Mouse (Mus musculus): Measurements from ENCODE around the gene Map3k13. TPM values are rescaled to one million over a fixed set of nuclear protein-coding genes. Genes with fewer than 3 reads are reported as not detected.
A peak's percentile ranks its signal among the peaks of the same experiment; 100 is the strongest.

Map3k13 gene
- polyA plus RNA-seq, 1 experiment, result 0.16 TPM

GRCm38 (mm10) chr16:21913347-21913746, 119.2 kb downstream of the Map3k13 start:
- TF ChIP-seq CTCF (IDR thresholded peaks at IDR 0.05; ENCODE audit: extremely low read depth, insufficient read depth, insufficient read length, insufficient replicate concordance) (no peak), POLR2A (IDR thresholded peaks at IDR 0.05; ENCODE audit: low read depth, low read length) (no peak)
- peak in 1 of 2 experiments; percentile 61 for DNase-seq (ENCODE audit: low read depth in 1 of 2, low spot score in 2 of 2)
- Histone ChIP-seq H3K4me3 (ENCODE audit: extremely low read depth, insufficient read depth, insufficient read length) (no peak overlapping the region), H3K27ac (ENCODE audit: insufficient read depth, low read length) (no peak overlapping the region), H3K27me3 (ENCODE audit: control insufficient read depth, insufficient read depth, low read length) (no peaks in the 10 kb centered on the region), H3K4me1 (ENCODE audit: control insufficient read depth, insufficient read depth, insufficient read length) (peaks cover 5% of the 10 kb centered on the region), H3K36me3 (ENCODE audit: control insufficient read depth, insufficient read depth, low read length) (no peaks in the 10 kb centered on the region)
- WGBS, result 22% methylated on average over 6 of the region's 6 CpGs

- peaks cover 5% of the 10 kb centered on the region for H3K4me1 ChIP-seq (ENCODE audit: control insufficient read depth, insufficient read depth, insufficient read length)
- H3K27ac ChIP-seq (ENCODE audit: insufficient read depth, low read length), result no peak overlapping the region
- no peak for DNase-seq (ENCODE audit: low read depth in 1 of 2, low spot score in 2 of 2)
- H3K36me3 ChIP-seq (ENCODE audit: control insufficient read depth, insufficient read depth, low read length), result no peaks in the 10 kb centered on the region
- no peak overlapping the region for H3K4me3 ChIP-seq (ENCODE audit: extremely low read depth, insufficient read depth, insufficient read length)
- WGBS, result 85% methylated on average over 7 of the region's 7 CpGs
- H3K27me3 ChIP-seq (ENCODE audit: control insufficient read depth, insufficient read depth, low read length), result no peaks in the 10 kb centered on the region
- TF ChIP-seq CTCF (IDR thresholded peaks at IDR 0.05; ENCODE audit: extremely low read depth, insufficient read depth, insufficient read length, insufficient replicate concordance), result no peak
- TF ChIP-seq POLR2A (IDR thresholded peaks at IDR 0.05; ENCODE audit: low read depth, low read length), result no peak
Observed at GRCm38 (mm10) chr16:21916681-21917080, 122.5 kb downstream of the Map3k13 start.

DNA sequence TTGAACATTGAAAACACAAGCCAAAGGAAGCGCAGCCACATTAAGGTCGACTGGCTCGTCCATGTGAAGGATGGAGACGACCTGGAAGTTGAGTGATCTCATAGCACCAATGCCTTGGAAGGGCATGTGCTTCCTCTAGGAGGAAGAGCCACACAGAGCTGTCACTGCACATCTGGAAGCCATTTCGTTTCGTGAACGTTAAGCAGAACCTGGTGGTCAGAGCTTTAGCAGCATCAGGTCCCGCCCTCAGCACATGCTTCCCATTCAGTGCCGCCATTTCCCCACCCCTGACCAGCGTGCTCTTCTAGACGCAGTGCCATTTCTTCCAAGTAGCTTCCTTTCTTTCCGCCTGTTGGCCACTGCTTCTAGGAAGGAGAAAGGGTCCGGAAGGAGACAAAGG, 134.3 kb downstream of the Map3k13 start:
- Histone ChIP-seq H3K4me1 (ENCODE audit: control insufficient read depth, insufficient read depth, insufficient read length) (no peaks in the 10 kb centered on the region), H3K4me3 (ENCODE audit: extremely low read depth, insufficient read depth, insufficient read length) (no peak overlapping the region), H3K27me3 (ENCODE audit: control insufficient read depth, insufficient read depth, low read length) (no peaks in the 10 kb centered on the region), H3K27ac (ENCODE audit: insufficient read depth, low read length) (no peak overlapping the region), H3K36me3 (ENCODE audit: control insufficient read depth, insufficient read depth, low read length) (no peaks in the 10 kb centered on the region)
- no peak for DNase-seq (ENCODE audit: low read depth in 1 of 2, low spot score in 2 of 2)
- TF ChIP-seq POLR2A (IDR thresholded peaks at IDR 0.05; ENCODE audit: low read depth, low read length), result no peak
- no peak for TF ChIP-seq CTCF (IDR thresholded peaks at IDR 0.05; ENCODE audit: extremely low read depth, insufficient read depth, insufficient read length, insufficient replicate concordance)
- WGBS, result 81% methylated on average over 13 of the region's 13 CpGs

DNA sequence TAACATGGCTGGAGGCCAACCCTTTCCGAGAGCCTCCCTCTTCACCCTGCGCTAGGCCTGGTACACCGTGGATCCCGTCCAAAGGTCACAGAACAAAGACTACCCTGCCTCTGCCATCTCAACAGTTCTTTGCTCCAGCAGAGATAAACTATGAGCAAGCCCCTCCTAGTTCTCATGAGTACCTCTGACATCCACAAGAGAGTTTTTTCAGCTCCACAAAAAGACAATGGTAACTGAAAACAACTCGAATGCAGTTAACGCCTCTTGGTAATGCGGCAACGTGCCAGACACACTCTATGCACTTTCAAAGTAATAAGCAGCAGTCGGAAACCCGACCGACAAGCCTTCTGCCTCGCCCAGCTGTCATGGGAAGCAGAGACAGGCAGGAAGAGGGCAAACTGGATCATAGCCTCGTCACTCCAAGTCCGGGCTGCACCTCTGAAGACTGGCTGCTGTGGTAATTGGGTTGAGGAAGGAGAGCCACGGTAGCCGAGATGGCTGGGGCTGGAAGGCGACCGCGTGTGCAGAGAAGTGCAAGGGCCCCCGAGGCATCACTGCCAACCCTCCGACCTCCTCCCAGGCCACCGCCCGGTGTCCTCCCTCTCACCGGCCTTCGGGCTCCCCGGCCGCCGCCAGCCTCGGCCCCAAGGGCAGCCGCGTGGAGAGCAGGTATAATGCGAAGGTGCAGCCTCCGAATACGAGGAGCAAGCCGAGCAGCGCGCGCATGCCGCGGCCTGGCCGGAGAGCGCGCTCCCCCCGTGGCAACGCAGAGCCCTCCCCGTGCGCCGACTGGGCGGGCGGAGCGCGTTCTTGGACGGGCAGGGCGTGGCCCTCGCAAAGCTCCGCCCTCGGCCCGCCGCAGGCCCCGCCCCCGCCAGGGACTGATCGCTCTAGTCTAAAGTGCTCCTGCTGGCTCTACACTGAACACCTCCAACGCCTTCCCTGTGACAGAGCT, 152.9 kb downstream of the Map3k13 start, which contains the start of gene Tmem41a:
TSS of gene Tmem41a (minus strand) at position 792 of the 955 bp plus-strand sequence.
- TF ChIP-seq POLR2A (IDR thresholded peaks at IDR 0.05; ENCODE audit: low read depth, low read length), result no peak
- no peak for TF ChIP-seq CTCF (IDR thresholded peaks at IDR 0.05; ENCODE audit: extremely low read depth, insufficient read depth, insufficient read length, insufficient replicate concordance)
- no peaks in the 10 kb centered on the region for H3K36me3 ChIP-seq (ENCODE audit: control insufficient read depth, insufficient read depth, low read length)
- peak within 1 kb of the TSS; percentile 70 for H3K4me3 ChIP-seq (ENCODE audit: extremely low read depth, insufficient read depth, insufficient read length)
- H3K27ac ChIP-seq (ENCODE audit: insufficient read depth, low read length), result no peak within 1 kb of the TSS
- peaks cover 3% of the 10 kb centered on the region; the same call in 1 of the 2 replicates for H3K4me1 ChIP-seq (ENCODE audit: control insufficient read depth, insufficient read depth, insufficient read length)
- 4% methylated on average over 63 of the region's 63 CpGs for WGBS
- H3K27me3 ChIP-seq (ENCODE audit: control insufficient read depth, insufficient read depth, low read length), result no peaks in the 10 kb centered on the region
- peak; percentile 32 to 82 for DNase-seq (ENCODE audit: low read depth in 1 of 2, low spot score in 2 of 2)

DNA sequence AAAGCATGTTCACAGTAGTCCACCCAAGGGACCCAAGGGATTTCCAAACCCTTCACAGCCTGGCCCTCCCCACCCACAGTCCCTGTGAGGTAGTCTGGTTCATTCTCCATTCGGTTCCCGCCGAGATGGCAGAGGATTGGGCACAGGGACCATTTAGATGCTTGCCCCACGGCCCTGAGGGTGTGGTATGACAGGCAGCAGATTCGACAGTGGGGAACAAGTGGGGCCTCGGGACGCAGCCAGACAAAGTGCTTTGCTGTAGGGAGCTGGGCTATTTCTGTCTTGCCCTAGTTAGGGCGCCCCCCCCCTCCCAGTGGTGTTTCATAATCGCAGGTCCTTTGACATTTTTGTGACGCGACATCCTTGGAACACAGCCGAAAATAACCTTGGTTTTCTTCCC, 161.4 kb downstream of the Map3k13 start:
- no peaks in the 10 kb centered on the region for H3K27me3 ChIP-seq (ENCODE audit: control insufficient read depth, insufficient read depth, low read length)
- H3K36me3 ChIP-seq (ENCODE audit: control insufficient read depth, insufficient read depth, low read length), result no peaks in the 10 kb centered on the region
- no peak for DNase-seq (ENCODE audit: low read depth in 1 of 2, low spot score in 2 of 2)
- no peak overlapping the region for H3K4me3 ChIP-seq (ENCODE audit: extremely low read depth, insufficient read depth, insufficient read length)
- H3K27ac ChIP-seq (ENCODE audit: insufficient read depth, low read length), result no peak overlapping the region
- TF ChIP-seq POLR2A (IDR thresholded peaks at IDR 0.05; ENCODE audit: low read depth, low read length) (no peak), CTCF (IDR thresholded peaks at IDR 0.05; ENCODE audit: extremely low read depth, insufficient read depth, insufficient read length, insufficient replicate concordance) (no peak)
- WGBS, result 87% methylated on average over 12 of the region's 12 CpGs
- no peaks in the 10 kb centered on the region for H3K4me1 ChIP-seq (ENCODE audit: control insufficient read depth, insufficient read depth, insufficient read length)

- H3K36me3 ChIP-seq (ENCODE audit: control insufficient read depth, insufficient read depth, low read length), result no peaks in the 10 kb centered on the region
- no peaks in the 10 kb centered on the region for H3K4me1 ChIP-seq (ENCODE audit: control insufficient read depth, insufficient read depth, insufficient read length)
- no peak overlapping the region for H3K27ac ChIP-seq (ENCODE audit: insufficient read depth, low read length)
- 80% methylated on average over 3 of the region's 3 CpGs for WGBS
- no peak for DNase-seq (ENCODE audit: low read depth in 1 of 2, low spot score in 2 of 2)
- no peak for TF ChIP-seq CTCF (IDR thresholded peaks at IDR 0.05; ENCODE audit: extremely low read depth, insufficient read depth, insufficient read length, insufficient replicate concordance)
- TF ChIP-seq POLR2A (IDR thresholded peaks at IDR 0.05; ENCODE audit: low read depth, low read length), result no peak
- H3K27me3 ChIP-seq (ENCODE audit: control insufficient read depth, insufficient read depth, low read length), result no peaks in the 10 kb centered on the region
- H3K4me3 ChIP-seq (ENCODE audit: extremely low read depth, insufficient read depth, insufficient read length), result no peak overlapping the region
Observed at GRCm38 (mm10) chr16:21965576-21965975, 171.4 kb downstream of the Map3k13 start.

DNA sequence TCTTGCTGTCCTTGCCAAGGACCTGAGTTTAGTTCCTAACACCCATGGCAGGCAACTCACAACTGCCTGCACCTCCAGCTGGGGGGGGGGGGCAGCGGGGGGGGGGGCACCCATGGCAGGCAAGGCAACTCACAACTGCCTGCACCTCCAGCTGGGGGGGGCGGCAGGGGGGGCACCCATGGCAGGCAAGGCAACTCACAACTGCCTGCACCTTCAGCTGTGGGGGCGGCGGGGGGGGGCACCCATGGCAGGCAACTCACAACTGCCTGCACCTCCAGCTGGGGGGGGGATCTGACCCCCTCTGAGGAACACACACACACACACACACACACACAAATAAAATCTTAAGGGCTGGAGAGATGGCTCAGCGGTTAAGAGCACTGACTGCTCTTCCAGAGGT, 175.7 kb downstream of the Map3k13 start:
- 81% methylated on average over 4 of the region's 5 CpGs for WGBS
- no peaks in the 10 kb centered on the region for H3K4me1 ChIP-seq (ENCODE audit: control insufficient read depth, insufficient read depth, insufficient read length)
- H3K36me3 ChIP-seq (ENCODE audit: control insufficient read depth, insufficient read depth, low read length), result no peaks in the 10 kb centered on the region
- no peak for DNase-seq (ENCODE audit: low read depth in 1 of 2, low spot score in 2 of 2)
- no peak for TF ChIP-seq POLR2A (IDR thresholded peaks at IDR 0.05; ENCODE audit: low read depth, low read length)
- no peak for TF ChIP-seq CTCF (IDR thresholded peaks at IDR 0.05; ENCODE audit: extremely low read depth, insufficient read depth, insufficient read length, insufficient replicate concordance)
- H3K4me3 ChIP-seq (ENCODE audit: extremely low read depth, insufficient read depth, insufficient read length), result no peak overlapping the region
- H3K27me3 ChIP-seq (ENCODE audit: control insufficient read depth, insufficient read depth, low read length), result no peaks in the 10 kb centered on the region
- H3K27ac ChIP-seq (ENCODE audit: insufficient read depth, low read length), result no peak overlapping the region

Measured in spleen, adult 2 months (tissue).